Mouse (Mus musculus): Measurements from ENCODE around the gene Wdr24. TPM values are rescaled to one million over a fixed set of nuclear protein-coding genes. Genes with fewer than 3 reads are reported as not detected.

The Wdr24 gene
- 29.7 and 32.7 TPM in 2 replicates for polyA plus RNA-seq (2015; fragmentation: Nextera tagmentation; extraction: Ambion mirVana)

DNA sequence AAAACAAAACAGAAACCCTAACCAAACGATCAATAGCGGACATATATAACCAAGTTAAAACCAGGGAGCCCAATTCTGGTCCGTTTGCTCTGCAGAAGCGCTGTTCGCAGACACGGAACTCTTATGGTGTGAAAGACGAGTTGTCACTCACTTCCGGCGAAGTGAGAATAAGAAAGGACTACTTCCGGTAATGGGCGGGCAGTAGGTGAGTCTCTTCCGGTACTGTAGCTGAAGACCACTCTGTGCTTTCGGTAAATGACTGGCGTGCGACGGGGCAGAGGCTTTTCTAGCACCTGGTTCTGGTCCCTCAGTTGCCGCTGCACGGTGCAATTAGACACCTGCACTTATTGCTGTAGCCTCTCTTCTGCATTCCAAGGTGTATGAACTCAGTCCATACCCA, at the start of gene Wdr24:
TSS of gene Wdr24 (plus strand) at position 176 of the 400 bp plus-strand sequence.
- H3K27ac ChIP-seq (ENCODE audit: low read depth, low read length) = peak within 1 kb of the TSS; percentile 73
- 1% methylated on average over 18 of the region's 18 CpGs for WGBS
- H3K9me3 ChIP-seq (ENCODE audit: control insufficient read depth, low read length) = no peaks in the 10 kb centered on the region
- peaks cover 2% of the 10 kb centered on the region; the same call in 1 of the 2 replicates for H3K27me3 ChIP-seq (replicated peaks; ENCODE audit: control insufficient read depth, insufficient read depth, low read length)
- H3K4me1 ChIP-seq (ENCODE audit: control insufficient read depth, insufficient read depth, low read depth, low read length) = peaks cover 35% of the 10 kb centered on the region
- peak within 1 kb of the TSS; percentile 77 for H3K9ac ChIP-seq (ENCODE audit: low read depth, low read length)
- ATAC-seq = peak; percentile 81
- H3K4me2 ChIP-seq (ENCODE audit: low read length) = peak within 1 kb of the TSS; percentile 99
- H3K36me3 ChIP-seq (ENCODE audit: control insufficient read depth, insufficient read depth, low read length) = peaks cover 18% of the 10 kb centered on the region
- H3K4me3 ChIP-seq (ENCODE audit: low read length) = peak within 1 kb of the TSS; percentile 73

DNA sequence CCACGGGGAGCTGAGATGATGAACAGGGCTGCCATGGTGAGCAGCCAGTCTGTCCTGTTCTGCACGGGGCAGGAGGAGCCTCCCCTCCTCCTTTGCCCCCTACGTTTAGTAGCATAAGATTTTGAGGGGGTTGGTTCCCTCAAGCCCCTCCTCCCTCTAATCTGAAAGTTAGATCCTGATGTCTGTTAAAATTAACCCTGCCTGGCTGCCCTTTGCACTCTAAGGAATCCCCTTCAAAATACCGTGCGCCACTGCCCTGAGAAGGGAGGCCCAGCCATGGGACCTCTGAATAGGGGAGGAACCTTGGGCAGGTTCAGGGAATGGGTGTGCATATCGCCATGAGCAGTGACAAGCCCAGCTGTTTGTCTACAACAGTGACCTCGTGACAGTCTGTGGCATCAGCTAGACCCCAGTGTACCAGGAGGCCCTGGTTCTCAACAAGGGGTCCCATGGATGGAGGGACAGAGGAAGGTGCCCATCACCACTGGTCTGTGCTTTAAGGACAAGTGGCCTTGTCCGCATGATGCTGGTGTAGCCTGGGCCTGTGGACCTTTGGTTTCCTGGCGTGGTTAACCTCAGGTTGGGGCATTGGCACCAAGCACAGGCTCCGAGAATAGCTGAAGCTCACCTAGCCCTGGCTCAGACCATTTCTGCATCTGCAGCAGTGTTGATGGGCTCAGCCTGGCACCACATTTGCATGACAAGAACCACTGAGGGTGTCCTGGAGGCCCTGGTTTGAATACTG, 47.9 kb upstream of the Wdr24 start:
- H3K36me3 ChIP-seq (ENCODE audit: control insufficient read depth, insufficient read depth, low read length) = peaks cover 8% of the 10 kb centered on the region; the same call in 1 of the 2 replicates
- no peak overlapping the region for H3K4me3 ChIP-seq (ENCODE audit: low read length)
- no peaks in the 10 kb centered on the region for H3K9me3 ChIP-seq (ENCODE audit: control insufficient read depth, low read length)
- H3K4me2 ChIP-seq (ENCODE audit: low read length) = no peak overlapping the region
- H3K27ac ChIP-seq (ENCODE audit: low read depth, low read length) = no peak overlapping the region
- no peaks in the 10 kb centered on the region for H3K27me3 ChIP-seq (replicated peaks; ENCODE audit: control insufficient read depth, insufficient read depth, low read length)
- WGBS = 84% methylated on average over 10 of the region's 10 CpGs
- ATAC-seq = no peak
- peaks cover 7% of the 10 kb centered on the region for H3K4me1 ChIP-seq (ENCODE audit: control insufficient read depth, insufficient read depth, low read depth, low read length)
- no peak overlapping the region for H3K9ac ChIP-seq (ENCODE audit: low read depth, low read length)

DNA sequence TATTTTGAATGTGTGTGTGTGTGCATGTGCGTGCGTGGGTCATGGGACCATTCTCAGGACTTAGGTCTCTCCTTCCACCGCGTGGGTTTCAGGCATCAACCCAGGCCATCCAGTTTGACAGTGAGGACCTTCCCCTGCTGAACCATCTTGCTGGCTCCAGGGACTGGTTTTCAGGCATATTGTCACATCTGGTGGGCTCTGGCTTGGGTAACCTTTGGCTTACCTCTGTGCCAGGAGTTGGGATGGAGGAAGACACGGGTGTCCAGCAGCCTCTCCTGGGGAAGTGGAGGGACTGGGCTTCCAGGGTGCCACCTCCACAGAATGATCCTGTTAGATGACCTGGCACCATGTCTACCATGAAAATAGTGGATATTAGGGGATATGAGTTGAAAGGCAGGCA, 45.5 kb upstream of the Wdr24 start:
- H3K4me3 ChIP-seq (ENCODE audit: low read length) = no peak overlapping the region
- H3K9ac ChIP-seq (ENCODE audit: low read depth, low read length) = no peak overlapping the region
- H3K27me3 ChIP-seq (replicated peaks; ENCODE audit: control insufficient read depth, insufficient read depth, low read length) = no peaks in the 10 kb centered on the region
- no peaks in the 10 kb centered on the region for H3K9me3 ChIP-seq (ENCODE audit: control insufficient read depth, low read length)
- H3K4me2 ChIP-seq (ENCODE audit: low read length) = no peak overlapping the region
- H3K36me3 ChIP-seq (ENCODE audit: control insufficient read depth, insufficient read depth, low read length) = peaks cover 22% of the 10 kb centered on the region
- ATAC-seq = no peak
- WGBS = 94% methylated on average over 5 of the region's 5 CpGs
- H3K27ac ChIP-seq (ENCODE audit: low read depth, low read length) = no peak overlapping the region
- H3K4me1 ChIP-seq (ENCODE audit: control insufficient read depth, insufficient read depth, low read depth, low read length) = peaks cover 11% of the 10 kb centered on the region

DNA sequence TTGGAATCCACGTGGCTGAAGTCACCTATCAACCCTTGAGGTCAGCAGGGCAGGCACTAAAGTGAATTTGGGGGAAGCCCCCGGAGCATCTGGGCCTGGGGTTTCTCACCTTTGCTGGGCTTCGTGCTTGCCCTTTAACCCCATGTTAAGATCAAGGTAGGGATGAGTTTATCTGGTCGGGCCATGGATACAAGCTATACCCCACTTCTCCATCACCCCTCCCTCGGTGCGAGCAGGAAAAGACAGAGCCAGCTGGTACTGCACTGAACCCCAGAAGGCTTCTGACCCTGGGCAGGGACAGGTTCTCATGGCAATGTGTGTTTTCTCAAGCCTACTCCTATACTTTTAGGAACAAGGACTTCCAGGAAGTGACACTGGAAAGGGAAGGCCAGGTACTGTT, 42.1 kb upstream of the Wdr24 start:
- H3K27ac ChIP-seq (ENCODE audit: low read depth, low read length) = no peak overlapping the region
- no peaks in the 10 kb centered on the region for H3K9me3 ChIP-seq (ENCODE audit: control insufficient read depth, low read length)
- H3K36me3 ChIP-seq (ENCODE audit: control insufficient read depth, insufficient read depth, low read length) = peaks cover 22% of the 10 kb centered on the region
- H3K4me1 ChIP-seq (ENCODE audit: control insufficient read depth, insufficient read depth, low read depth, low read length) = peaks cover 24% of the 10 kb centered on the region
- WGBS = 85% methylated on average over 6 of the region's 6 CpGs
- ATAC-seq = no peak
- H3K27me3 ChIP-seq (replicated peaks; ENCODE audit: control insufficient read depth, insufficient read depth, low read length) = no peaks in the 10 kb centered on the region
- H3K9ac ChIP-seq (ENCODE audit: low read depth, low read length) = no peak overlapping the region
- no peak overlapping the region for H3K4me2 ChIP-seq (ENCODE audit: low read length)
- no peak overlapping the region for H3K4me3 ChIP-seq (ENCODE audit: low read length)

DNA sequence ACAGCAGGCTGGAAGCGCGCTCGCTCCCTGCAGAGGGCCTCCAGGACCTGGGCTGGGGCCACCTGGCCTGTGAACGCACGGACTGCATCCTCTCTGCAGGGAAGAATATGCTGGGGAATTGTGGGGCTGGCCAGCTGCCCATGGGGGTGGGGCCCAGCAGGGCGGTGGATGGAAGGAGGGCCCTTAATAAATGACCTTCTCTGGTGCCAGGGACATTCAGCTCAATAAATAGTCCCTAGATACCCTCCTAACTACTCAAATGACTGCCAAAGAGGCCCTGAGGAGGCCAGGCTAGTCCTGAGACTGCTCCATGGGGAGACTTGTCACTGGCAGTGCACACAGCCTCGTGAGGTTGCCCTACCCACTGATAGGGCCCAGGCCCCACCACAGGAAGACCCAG, 40.3 kb upstream of the Wdr24 start:
- Histone ChIP-seq H3K27me3 (replicated peaks; ENCODE audit: control insufficient read depth, insufficient read depth, low read length) (no peaks in the 10 kb centered on the region), H3K4me1 (ENCODE audit: control insufficient read depth, insufficient read depth, low read depth, low read length) (peaks cover 24% of the 10 kb centered on the region), H3K9ac (ENCODE audit: low read depth, low read length) (0 out of 2 replicates have a peak overlapping the region, but pooled peaks have one; percentile 39), H3K4me2 (ENCODE audit: low read length) (peak overlapping the region; percentile 87; the same call in 1 of the 2 replicates), H3K9me3 (ENCODE audit: control insufficient read depth, low read length) (no peaks in the 10 kb centered on the region), H3K4me3 (ENCODE audit: low read length) (no peak overlapping the region), H3K27ac (ENCODE audit: low read depth, low read length) (peak overlapping the region; percentile 45; the same call in 1 of the 2 replicates), H3K36me3 (ENCODE audit: control insufficient read depth, insufficient read depth, low read length) (peaks cover 25% of the 10 kb centered on the region)
- 54% methylated on average over 7 of the region's 7 CpGs for WGBS
- ATAC-seq = no peak

DNA sequence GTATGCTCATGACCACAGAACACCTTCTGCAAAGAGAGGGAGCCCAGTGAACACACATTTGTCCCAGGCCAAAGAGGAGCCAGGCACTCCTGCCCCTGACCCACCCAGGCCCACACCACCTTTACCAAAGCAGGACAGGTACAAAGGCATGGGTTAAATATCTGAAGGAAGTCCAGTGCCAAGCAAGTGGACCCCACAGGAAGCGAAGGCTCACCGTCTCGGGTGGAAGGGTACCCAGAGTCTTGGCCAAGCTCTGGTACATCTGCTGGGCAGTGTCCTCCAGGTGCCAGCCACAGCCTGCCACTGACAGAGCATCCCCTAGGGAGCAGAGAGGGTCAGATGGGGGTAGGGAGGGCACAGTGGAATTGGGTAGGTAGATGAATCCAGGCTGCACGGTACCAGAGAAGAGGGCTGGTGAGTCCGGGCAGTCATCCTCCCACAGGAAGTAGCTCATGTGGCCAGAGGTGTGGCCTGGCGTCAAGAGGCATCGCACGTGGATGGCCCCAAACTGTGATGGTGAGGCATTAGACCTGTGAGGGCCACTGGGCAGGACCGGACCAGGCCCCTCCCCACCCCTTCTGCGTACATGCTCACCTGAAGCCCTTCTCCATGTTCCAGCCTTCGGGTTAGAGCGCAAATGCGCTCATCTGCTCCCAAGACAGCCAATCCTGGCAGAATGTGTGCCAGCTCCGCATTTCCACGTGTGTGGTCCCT, 39.4 kb upstream of the Wdr24 start:
- no peak overlapping the region; the same call in 1 of the 2 replicates for H3K27ac ChIP-seq (ENCODE audit: low read depth, low read length)
- peak overlapping the region; percentile 87 for H3K4me2 ChIP-seq (ENCODE audit: low read length)
- H3K9me3 ChIP-seq (ENCODE audit: control insufficient read depth, low read length) = no peaks in the 10 kb centered on the region
- H3K36me3 ChIP-seq (ENCODE audit: control insufficient read depth, insufficient read depth, low read length) = peaks cover 27% of the 10 kb centered on the region
- peak overlapping the region; percentile 70 for H3K4me3 ChIP-seq (ENCODE audit: low read length)
- no peaks in the 10 kb centered on the region for H3K27me3 ChIP-seq (replicated peaks; ENCODE audit: control insufficient read depth, insufficient read depth, low read length)
- peak overlapping the region; percentile 80 for H3K9ac ChIP-seq (ENCODE audit: low read depth, low read length)
- no peak for ATAC-seq
- WGBS = 79% methylated on average over 15 of the region's 15 CpGs
- H3K4me1 ChIP-seq (ENCODE audit: control insufficient read depth, insufficient read depth, low read depth, low read length) = peaks cover 24% of the 10 kb centered on the region

DNA sequence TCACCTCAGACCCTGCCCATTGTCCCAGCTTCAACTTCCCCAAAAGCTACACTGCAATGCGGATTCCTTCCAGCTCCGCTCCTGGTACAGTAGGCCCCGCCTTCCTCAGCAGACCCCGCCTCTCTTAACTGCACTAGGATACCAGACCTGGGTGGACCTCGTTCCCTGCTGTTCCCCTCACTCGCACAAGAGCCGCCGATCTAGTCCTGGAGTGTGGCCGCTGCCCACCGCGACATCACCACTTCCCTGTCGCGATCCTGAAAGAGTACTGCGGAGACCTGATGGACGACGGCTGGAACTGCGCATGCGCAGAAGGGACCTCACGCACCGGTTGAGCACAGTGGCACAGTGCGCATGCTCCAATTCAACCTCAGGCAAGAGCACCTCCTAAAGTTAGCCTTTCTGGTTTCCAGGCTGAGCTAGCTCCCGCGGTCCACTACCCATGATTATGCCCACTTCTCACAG, 38.1 kb upstream of the Wdr24 start, which contains the start of gene Haghl:
TSS of gene Haghl (minus strand) at position 393 of the 465 bp plus-strand sequence.
- Histone ChIP-seq H3K27ac (ENCODE audit: low read depth, low read length) (peak within 1 kb of the TSS; percentile 93), H3K4me2 (ENCODE audit: low read length) (peak within 1 kb of the TSS; percentile 87), H3K4me1 (ENCODE audit: control insufficient read depth, insufficient read depth, low read depth, low read length) (peaks cover 25% of the 10 kb centered on the region), H3K27me3 (replicated peaks; ENCODE audit: control insufficient read depth, insufficient read depth, low read length) (no peaks in the 10 kb centered on the region), H3K9me3 (ENCODE audit: control insufficient read depth, low read length) (no peaks in the 10 kb centered on the region), H3K9ac (ENCODE audit: low read depth, low read length) (peak within 1 kb of the TSS; percentile 80), H3K36me3 (ENCODE audit: control insufficient read depth, insufficient read depth, low read length) (peaks cover 29% of the 10 kb centered on the region), H3K4me3 (ENCODE audit: low read length) (peak within 1 kb of the TSS; percentile 70)
- peak; percentile 86 for ATAC-seq
- WGBS = 1% methylated on average over 23 of the region's 23 CpGs

DNA sequence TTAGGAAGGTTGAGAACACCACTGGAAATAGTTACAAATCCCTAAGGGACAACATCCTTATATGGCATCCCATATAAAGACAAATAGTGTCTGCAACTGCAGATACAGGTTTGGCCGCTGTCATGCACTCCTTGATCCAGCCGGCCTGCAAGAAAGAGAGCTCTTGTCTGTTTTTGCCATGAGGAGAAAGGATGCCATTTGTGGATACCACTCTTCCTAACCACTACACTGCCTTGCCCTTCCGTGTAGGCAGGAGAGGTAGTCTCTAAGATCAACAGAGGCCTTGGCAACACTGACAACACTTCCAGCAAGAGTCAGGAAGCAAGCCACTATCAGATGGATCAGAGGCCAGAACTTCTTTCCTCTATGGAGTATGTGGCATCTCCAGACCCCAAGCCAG, 37.1 kb upstream of the Wdr24 start, which contains the start of gene Ccdc78:
TSS of gene Ccdc78 (plus strand) at position 301 of the 400 bp plus-strand sequence.
- peak within 1 kb of the TSS; percentile 70 for H3K4me3 ChIP-seq (ENCODE audit: low read length)
- H3K4me1 ChIP-seq (ENCODE audit: control insufficient read depth, insufficient read depth, low read depth, low read length) = peaks cover 35% of the 10 kb centered on the region
- 83% methylated on average over 3 of the region's 3 CpGs for WGBS
- no peaks in the 10 kb centered on the region for H3K27me3 ChIP-seq (replicated peaks; ENCODE audit: control insufficient read depth, insufficient read depth, low read length)
- H3K27ac ChIP-seq (ENCODE audit: low read depth, low read length) = peak within 1 kb of the TSS; percentile 93
- peak within 1 kb of the TSS; percentile 80 for H3K9ac ChIP-seq (ENCODE audit: low read depth, low read length)
- H3K9me3 ChIP-seq (ENCODE audit: control insufficient read depth, low read length) = no peaks in the 10 kb centered on the region
- peak within 1 kb of the TSS; percentile 87 for H3K4me2 ChIP-seq (ENCODE audit: low read length)
- no peak for ATAC-seq
- H3K36me3 ChIP-seq (ENCODE audit: control insufficient read depth, insufficient read depth, low read length) = peaks cover 23% of the 10 kb centered on the region

Data from hindbrain, embryonic 16.5 days (tissue).